19 mouse cellular contexts compared by ENCODE assay signal in genomic region chr10:108339118-108339517, GRCm38 (mm10).
"Had no signal": no experiment of that assay in that cellular context is flagged by ENCODE, and none has a peak within 500 bp of the region (broad histone marks: within the 10 kb centered on the region; RNA-seq: fewer than 3 reads in every experiment).

No protein-coding gene starts in this region.

- H3K4me1 ChIP-seq: limb, embryonic 10.5 days; limb, embryonic 13.5 days; liver, embryonic 15.5 days; megakaryocyte, embryonic 14.5 days; midbrain, embryonic 15.5 days had no signal

- H3K4me3 ChIP-seq: layer of hippocampus, adult 2 months; limb, embryonic 10.5 days; limb, embryonic 13.5 days; liver, embryonic 12.5 days; liver, embryonic 15.5 days; lung, embryonic 15.5 days; megakaryocyte, embryonic 14.5 days; midbrain, embryonic 15.5 days; neural tube, embryonic 13.5 days had no signal

- DNase-seq: kidney, adult 9 months; kidney, postnatal 14 days; layer of hippocampus, adult 9-11 months; liver; lung, adult 18-20 months; lung, postnatal 10 days; lung, postnatal 36 days; thymus, adult 18-20 months; thymus, postnatal 36 days had no signal

- H3K36me3 ChIP-seq: limb, embryonic 10.5 days; limb, embryonic 13.5 days; liver, embryonic 15.5 days; midbrain, embryonic 15.5 days; neural tube, embryonic 13.5 days had no signal

- H3K4me2 ChIP-seq: limb, embryonic 13.5 days; liver, embryonic 12.5 days; liver, embryonic 15.5 days; lung, embryonic 15.5 days; midbrain, embryonic 11.5 days; midbrain, embryonic 15.5 days; neural tube, embryonic 13.5 days had no signal

- H3K27me3 ChIP-seq: liver, embryonic 12.5 days; lung, embryonic 15.5 days; midbrain, embryonic 15.5 days had no signal

- H3K9me3 ChIP-seq: limb, embryonic 10.5 days; limb, embryonic 13.5 days; liver, embryonic 12.5 days; liver, embryonic 15.5 days; lung, embryonic 15.5 days; megakaryocyte, embryonic 14.5 days; midbrain, embryonic 15.5 days; neural tube, embryonic 13.5 days had no signal

- H3K9ac ChIP-seq: limb, embryonic 13.5 days; liver, embryonic 12.5 days; liver, embryonic 15.5 days; lung, embryonic 15.5 days; midbrain, embryonic 15.5 days; neural tube, embryonic 13.5 days had no signal

- H3K27ac ChIP-seq: layer of hippocampus, adult 2 months; limb, embryonic 10.5 days; limb, embryonic 13.5 days; liver, embryonic 12.5 days; liver, embryonic 15.5 days; lung, embryonic 15.5 days; midbrain, embryonic 15.5 days; neural tube, embryonic 13.5 days had no signal

- ATAC-seq: liver, embryonic 12.5 days; midbrain, embryonic 15.5 days had no signal
